Mouse (Mus musculus) ovary, postnatal 36 days (tissue): ENCODE data around the gene Rapgef5.

Experiments used
- DNase-seq: peaks from one replicate; pipeline ENCODE4 v3.0.0; 2022; ENCODE audit warnings: low spot score, mixed read lengths

The Rapgef5 gene

GRCm38 (mm10) chr12:117713616-117714015 lies 197.3 kb downstream of the Rapgef5 start:
- no peak for DNase-seq

DNA sequence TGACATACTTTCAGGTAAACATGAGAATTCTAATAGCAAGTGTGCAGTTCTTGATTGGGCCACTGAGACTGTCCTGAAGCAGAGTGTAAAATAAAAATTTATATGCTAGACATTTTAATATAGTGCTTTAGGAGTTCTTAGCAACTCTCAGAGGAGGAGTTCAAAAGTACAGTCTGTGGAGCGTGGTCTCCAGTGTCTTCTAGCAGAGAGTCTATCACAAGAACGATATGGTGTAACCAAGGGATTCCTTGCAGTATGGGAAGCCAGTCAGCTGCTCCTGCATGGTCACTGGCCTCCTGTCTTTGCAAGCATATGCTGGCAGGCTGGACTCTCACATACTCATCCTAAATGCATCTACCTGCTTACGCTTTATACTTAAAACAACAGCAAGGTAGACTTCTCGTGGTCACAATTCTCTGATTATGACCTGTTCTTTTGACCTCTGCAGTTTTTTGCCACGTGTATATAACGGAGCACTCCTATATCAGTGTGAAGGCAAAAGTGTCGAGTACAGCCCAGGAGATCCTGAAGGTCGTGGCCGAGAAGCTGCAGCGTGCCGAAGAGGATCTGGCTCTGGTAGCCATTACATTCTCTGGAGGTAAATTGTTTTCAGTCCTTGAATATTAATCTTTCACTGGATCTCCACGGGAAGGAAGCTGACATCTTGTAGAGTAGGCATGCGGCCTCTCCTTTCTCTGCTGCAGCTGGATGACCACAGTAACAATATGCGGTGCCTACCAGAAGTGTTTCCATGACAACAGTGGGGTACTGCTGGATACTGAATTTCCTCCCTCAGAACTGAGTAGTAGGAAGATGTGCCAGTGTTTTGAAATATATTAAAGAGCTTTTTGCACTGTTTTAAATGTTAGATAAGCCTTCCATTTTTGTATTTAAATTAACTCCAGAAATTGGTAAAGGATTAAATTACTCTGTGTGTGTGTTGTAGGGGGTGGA lies 204.8 kb downstream of the Rapgef5 start:
- no peak for DNase-seq

DNA sequence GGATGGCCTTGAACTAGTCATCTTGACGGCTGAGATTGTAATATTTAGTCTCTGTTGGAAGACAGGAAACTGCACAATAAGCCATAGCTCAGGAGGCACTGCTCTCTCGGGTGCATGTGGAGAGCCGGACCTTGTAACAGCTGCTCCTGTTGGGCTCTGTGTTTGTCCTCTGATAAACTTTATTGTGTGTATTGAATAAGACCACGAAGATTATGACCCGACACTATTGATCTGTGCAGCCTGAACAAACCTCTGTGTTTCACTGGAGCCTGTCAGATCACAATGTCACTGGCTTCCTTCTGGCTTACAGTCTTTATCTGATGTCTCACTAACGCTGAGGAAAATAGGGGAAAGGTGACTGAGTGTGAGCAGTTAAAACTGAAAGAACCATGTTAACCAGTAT lies 205.5 kb downstream of the Rapgef5 start:
- no peak for DNase-seq

DNA sequence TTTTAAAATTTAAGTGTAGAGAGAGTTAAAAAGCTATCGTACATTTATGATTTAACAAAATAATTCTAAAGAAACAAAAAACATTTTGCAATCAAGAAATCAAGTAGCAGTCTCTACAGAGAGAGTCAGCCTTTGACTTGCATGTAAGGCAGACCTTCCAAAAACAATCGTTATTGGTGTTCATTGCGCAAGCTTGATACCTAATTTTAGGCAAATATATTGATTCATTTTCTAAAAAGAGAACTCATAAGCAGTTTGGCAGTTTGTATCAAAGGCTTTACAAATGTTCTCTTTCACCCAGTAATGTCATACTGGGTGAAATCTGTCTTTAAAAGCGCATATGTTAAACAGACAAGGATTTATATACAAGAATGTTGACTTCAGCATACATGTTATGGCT lies 208.7 kb downstream of the Rapgef5 start:
- DNase-seq: no peak

- DNase-seq: no peak
Observed at GRCm38 (mm10) chr12:117727481-117728177, 211.3 kb downstream of the Rapgef5 start.

- no peak for DNase-seq
Observed at GRCm38 (mm10) chr12:117728178-117728611, 211.9 kb downstream of the Rapgef5 start.

- DNase-seq: no peak
Observed at GRCm38 (mm10) chr12:117733611-117734010, 217.3 kb downstream of the Rapgef5 start.

GRCm38 (mm10) chr12:117736130-117736529 lies 219.9 kb downstream of the Rapgef5 start:
- no peak for DNase-seq

- DNase-seq: no peak
Observed at GRCm38 (mm10) chr12:117736928-117737327, 220.6 kb downstream of the Rapgef5 start.

DNA sequence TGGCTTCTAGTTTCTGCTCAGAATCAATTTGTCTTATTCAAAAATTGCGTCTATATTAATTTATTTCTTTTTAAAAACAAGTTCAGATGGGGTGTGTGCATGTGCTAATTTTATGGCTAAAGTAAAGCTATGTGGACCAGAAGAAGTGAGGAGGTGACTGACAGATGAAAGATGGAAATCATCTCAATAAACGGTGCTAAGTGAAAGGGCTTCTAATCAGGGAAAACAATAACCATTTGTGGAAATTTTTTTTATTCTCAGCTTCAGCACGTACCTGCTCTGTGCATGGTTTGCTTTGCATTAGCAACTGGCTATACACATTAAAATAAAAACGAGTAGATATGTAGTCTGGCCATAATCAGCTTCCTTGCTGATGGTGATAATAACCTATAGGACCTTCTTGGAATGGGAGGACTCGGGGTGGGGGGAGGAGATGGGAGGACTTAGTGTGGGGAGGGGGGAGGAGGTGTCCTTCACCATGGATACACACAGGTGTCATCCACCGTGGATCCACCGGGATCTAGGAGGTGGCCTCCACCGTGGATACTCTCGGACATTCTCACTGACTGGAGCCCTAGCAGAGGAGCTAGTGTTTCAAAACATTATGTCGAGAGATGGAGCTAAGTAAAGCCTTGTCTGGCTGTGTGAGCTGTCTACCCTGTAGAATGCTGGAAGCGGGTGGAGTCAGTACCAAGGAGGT lies 221.2 kb downstream of the Rapgef5 start:
- no peak for DNase-seq

DNA sequence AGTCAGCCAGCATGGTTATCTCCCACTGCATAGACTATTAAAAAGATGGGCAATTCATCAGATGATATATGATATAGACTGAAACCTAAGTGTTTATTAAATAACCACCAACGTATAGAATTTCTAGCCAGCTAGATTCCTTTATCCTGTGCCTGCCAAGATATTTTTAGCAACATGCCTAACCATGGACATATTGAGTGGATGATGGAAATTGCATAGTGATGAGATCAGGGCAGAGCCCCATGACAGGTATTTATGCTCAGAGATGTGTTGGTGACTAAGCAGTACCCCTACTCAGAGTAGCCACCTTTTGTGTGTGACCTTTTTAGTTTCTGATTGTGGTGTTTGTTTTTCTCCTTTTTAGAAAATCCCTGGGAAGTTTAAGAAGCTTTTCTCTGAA lies 226.2 kb downstream of the Rapgef5 start:
- no peak for DNase-seq

GRCm38 (mm10) chr12:117744580-117745483 lies 228.6 kb downstream of the Rapgef5 start:
- no peak for DNase-seq

DNA sequence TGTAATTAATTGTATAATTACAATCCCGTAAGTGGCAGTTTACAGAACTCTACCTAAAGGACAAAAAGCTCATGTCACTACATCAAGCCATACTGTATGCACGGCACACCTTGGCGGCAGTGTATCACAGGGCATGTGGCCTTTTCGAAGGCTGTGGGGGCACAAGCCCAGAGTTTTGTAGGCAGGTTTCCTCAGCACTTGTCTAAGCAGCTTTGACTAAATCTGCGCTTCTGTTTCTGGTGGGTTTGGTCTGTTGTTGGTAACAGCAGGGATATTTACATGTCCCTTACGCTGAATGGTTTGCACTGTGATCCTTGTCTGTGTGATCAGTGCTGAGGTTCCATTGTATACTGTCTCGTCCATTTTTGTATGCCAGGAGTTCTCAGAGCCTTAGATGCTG lies 230.3 kb downstream of the Rapgef5 start:
- DNase-seq: no peak

- no peak for DNase-seq
Observed at GRCm38 (mm10) chr12:117751045-117751444, 234.8 kb downstream of the Rapgef5 start.

- no peak for DNase-seq
Observed at GRCm38 (mm10) chr12:117751520-117752383, 235.5 kb downstream of the Rapgef5 start.

DNA sequence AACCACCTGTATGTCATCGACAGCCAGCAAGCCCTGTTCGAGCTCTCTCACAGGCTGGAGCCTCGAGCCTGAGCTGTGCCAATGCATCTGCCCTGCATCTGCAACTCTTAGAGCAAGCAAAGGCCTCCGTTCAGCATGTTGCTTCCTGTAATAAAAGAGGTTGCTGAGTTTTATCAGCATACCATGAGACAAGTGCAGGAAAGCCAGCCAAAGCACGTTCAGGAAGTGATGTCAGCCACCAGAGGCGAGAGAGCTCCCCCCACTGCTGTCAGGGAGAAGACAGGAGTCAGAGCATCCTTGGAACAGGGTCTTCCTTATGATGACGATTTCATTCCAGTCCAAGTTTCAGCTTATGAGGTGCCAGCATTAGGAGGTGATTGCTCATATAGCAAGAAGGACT lies 239.7 kb downstream of the Rapgef5 start:
- no peak for DNase-seq

GRCm38 (mm10) chr12:117760373-117760772 lies 244.1 kb downstream of the Rapgef5 start:
- DNase-seq: no peak

DNA sequence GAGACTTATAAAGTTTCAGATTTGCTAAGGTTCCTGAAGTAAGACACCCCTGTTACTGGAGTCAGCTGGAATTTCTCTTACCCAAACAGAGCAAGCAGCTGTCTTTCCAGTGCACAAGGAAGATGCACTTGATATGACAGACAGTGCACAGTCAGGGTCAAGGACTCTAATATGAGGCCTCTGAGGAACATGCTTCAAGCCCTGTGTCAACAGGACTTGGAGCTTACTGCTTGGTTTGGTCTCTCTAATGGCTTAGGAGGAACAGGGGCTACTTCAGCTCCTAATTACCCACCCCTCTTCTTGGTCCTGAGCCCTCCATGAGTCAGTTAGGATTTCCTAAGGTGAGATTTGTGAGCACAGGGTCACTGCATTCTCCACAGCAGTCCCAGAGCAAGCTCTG lies 244.6 kb downstream of the Rapgef5 start:
- no peak for DNase-seq

GRCm38 (mm10) chr12:117761698-117762097 lies 245.4 kb downstream of the Rapgef5 start:
- DNase-seq: no peak

DNA sequence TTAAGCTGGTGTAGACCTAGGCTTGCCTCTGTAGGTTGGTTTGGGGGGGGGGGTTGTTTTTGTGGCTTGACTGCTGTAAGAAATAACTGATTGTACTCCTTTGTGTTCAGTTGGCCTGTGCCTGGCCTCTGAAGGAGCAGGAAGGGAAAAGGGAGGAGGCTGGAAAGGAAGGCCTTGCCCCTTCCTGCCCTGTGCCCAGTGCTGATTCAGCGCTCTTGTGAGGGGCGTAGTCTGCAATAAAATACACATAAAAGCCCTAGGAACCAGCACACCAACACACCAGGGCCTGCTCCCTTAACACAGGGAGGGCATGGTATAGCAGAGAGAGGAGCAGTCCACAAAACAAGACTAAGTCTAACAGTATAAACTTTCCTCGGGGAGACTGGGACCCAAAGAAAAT lies 247.0 kb downstream of the Rapgef5 start:
- no peak for DNase-seq
